Mouse (Mus musculus) bone marrow macrophage, adult 2 months (primary cell): Measurements from ENCODE around the gene S100a7a.

Experiments
- CTCF ChIP-seq: IDR thresholded peaks from 2 replicates; pipeline ENCODE4 v1.5.1; 2012; ENCODE audit warnings: low read depth, mild to moderate bottlenecking, low read length, moderate library complexity
- POLR2A ChIP-seq: IDR thresholded peaks from 2 replicates; pipeline ENCODE4 v1.6.1; 2012; ENCODE audit warnings: mild to moderate bottlenecking, low read depth, low read length, borderline replicate concordance

- no peak for TF ChIP-seq CTCF
- no peak for TF ChIP-seq POLR2A
Observed at GRCm38 (mm10) chr3:90702244-90702643, 48.4 kb downstream of the S100a7a start.
